Mouse (Mus musculus): ENCODE measurements around the gene Tmem125. TPM values are rescaled to one million over a fixed set of nuclear protein-coding genes. Genes with fewer than 3 reads are reported as not detected.

The Tmem125 gene
- polyA plus RNA-seq (2015; fragmentation: Illumina TruSeq; extraction: RNeasy Lipid Tissue Mini Kit (QIAGEN cat#74804); ENCODE audit: insufficient read depth, low read depth, low replicate concordance) = 5.4 TPM

DNA sequence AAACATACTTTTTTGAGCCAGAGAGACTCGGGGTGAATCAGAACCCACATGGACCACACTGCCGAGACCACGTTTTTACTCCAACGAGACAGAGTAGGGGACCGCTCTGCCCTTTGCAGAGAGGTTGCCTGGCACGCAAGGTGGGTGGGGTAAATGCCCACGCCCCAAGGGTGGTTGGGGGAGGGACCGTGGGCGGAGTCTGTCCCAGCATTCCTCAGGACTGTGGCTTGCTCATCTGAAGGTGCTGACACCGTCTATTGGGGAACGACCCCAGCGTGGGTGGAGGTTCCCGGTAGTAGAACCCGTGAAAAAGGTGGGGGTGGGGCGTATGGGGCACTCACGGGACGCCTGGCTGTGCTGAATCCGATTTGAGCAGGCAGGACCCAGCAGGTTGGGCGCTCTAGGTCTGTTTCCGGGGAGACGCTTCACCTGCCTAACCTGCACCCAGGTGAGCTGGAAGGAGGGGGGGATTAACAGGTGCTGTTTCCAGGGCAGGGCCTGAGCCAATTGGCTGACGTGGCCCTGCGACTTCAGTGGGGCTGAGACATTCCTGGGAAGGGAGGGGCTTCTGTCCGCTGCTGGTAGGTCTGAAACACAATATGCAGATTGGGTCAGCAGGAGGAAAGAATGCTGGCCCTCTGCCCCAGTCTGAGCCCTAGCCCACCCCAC, at the start of gene Tmem125:
Gene Tmem125 (minus strand): TSS at position 453 of the 669 bp plus-strand sequence.

DNA sequence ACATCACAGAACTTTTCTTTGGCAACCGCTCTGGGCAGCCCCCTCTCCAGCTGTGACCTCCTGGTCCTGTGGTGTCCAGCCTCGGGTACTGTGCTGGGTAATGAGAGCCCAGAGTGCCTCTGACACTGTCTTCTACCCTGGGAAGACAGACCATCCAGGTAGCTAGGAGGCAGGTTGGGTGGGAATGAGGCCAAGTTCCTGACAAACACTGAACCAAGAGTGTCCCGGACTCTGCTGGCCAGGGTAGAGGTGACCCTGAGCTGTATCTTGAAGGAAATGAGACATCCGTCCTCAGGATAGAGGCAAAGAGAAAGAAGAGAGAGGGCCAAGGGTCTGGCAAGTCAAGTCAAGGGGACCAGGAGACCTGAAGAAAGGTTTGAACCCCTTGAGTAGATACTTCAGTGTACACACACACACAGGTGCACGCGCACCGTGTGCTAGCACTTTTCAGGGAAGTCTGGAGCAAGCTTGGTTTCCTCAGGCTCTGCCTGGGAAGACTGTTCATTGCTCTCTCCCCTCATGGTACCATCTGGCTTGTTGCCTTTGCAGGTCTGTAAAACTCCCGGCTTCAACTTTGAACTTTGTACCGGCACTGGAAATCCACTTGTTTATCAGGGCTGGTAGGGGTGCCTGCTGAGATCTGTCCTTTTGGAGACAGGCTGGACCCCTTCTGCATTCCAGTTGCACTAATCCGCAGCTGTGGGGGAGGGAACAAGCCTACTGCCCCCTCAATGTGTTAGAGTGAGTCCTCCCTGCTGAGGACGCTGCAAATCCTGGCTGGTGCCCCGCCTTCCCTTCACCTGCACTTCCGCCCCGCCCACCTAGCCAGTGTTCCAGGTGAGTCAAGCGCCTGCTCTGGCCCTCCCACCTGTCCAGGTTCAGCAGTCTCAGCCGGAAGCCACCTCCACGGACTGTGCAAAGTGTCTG, 17.2 kb downstream of the Tmem125 start, which contains the start of gene 2610528J11Rik:
Gene 2610528J11Rik (plus strand): TSS at position 592 of the 927 bp plus-strand sequence.

Other genes starting within 250 kb of the Tmem125 start
- gene Szt2, start 134.8 kb downstream of the Tmem125 start, polyA plus RNA-seq (2015; fragmentation: Illumina TruSeq; extraction: RNeasy Lipid Tissue Mini Kit (QIAGEN cat#74804); ENCODE audit: insufficient read depth, low read depth, low replicate concordance) = 9.0 TPM
- gene Med8, start 134.7 kb downstream of the Tmem125 start, polyA plus RNA-seq (2015; fragmentation: Illumina TruSeq; extraction: RNeasy Lipid Tissue Mini Kit (QIAGEN cat#74804); ENCODE audit: insufficient read depth, low read depth, low replicate concordance) = 19.5 TPM
- 25.4 TPM for gene Elovl1, start 116.0 kb downstream of the Tmem125 start, polyA plus RNA-seq (2015; fragmentation: Illumina TruSeq; extraction: RNeasy Lipid Tissue Mini Kit (QIAGEN cat#74804); ENCODE audit: insufficient read depth, low read depth, low replicate concordance)
- gene Cdc20, start 106.7 kb downstream of the Tmem125 start, polyA plus RNA-seq (2015; fragmentation: Illumina TruSeq; extraction: RNeasy Lipid Tissue Mini Kit (QIAGEN cat#74804); ENCODE audit: insufficient read depth, low read depth, low replicate concordance) = 0.46 TPM
- gene Mpl, start 86.5 kb downstream of the Tmem125 start, polyA plus RNA-seq (2015; fragmentation: Illumina TruSeq; extraction: RNeasy Lipid Tissue Mini Kit (QIAGEN cat#74804); ENCODE audit: insufficient read depth, low read depth, low replicate concordance) = not detected
- gene Tie1, start 54.0 kb downstream of the Tmem125 start, polyA plus RNA-seq (2015; fragmentation: Illumina TruSeq; extraction: RNeasy Lipid Tissue Mini Kit (QIAGEN cat#74804); ENCODE audit: insufficient read depth, low read depth, low replicate concordance) = 24.8 TPM
- gene 2610528J11Rik, start 17.0 kb downstream of the Tmem125 start, polyA plus RNA-seq (2015; fragmentation: Illumina TruSeq; extraction: RNeasy Lipid Tissue Mini Kit (QIAGEN cat#74804); ENCODE audit: insufficient read depth, low read depth, low replicate concordance) = 3.4 TPM
- gene Cfap57, start 76.7 kb upstream of the Tmem125 start, polyA plus RNA-seq (2015; fragmentation: Illumina TruSeq; extraction: RNeasy Lipid Tissue Mini Kit (QIAGEN cat#74804); ENCODE audit: insufficient read depth, low read depth, low replicate concordance) = not detected
- 8.0 TPM for gene Ebna1bp2, start 76.8 kb upstream of the Tmem125 start, polyA plus RNA-seq (2015; fragmentation: Illumina TruSeq; extraction: RNeasy Lipid Tissue Mini Kit (QIAGEN cat#74804); ENCODE audit: insufficient read depth, low read depth, low replicate concordance)
- not detected for gene Olfr62, start 114.9 kb upstream of the Tmem125 start, polyA plus RNA-seq (2015; fragmentation: Illumina TruSeq; extraction: RNeasy Lipid Tissue Mini Kit (QIAGEN cat#74804); ENCODE audit: insufficient read depth, low read depth, low replicate concordance)
- gene Olfr1342, start 148.7 kb upstream of the Tmem125 start, polyA plus RNA-seq (2015; fragmentation: Illumina TruSeq; extraction: RNeasy Lipid Tissue Mini Kit (QIAGEN cat#74804); ENCODE audit: insufficient read depth, low read depth, low replicate concordance) = not detected
- gene Olfr1341, start 159.5 kb upstream of the Tmem125 start, polyA plus RNA-seq (2015; fragmentation: Illumina TruSeq; extraction: RNeasy Lipid Tissue Mini Kit (QIAGEN cat#74804); ENCODE audit: insufficient read depth, low read depth, low replicate concordance) = not detected
- gene Olfr1340, start 176.1 kb upstream of the Tmem125 start, polyA plus RNA-seq (2015; fragmentation: Illumina TruSeq; extraction: RNeasy Lipid Tissue Mini Kit (QIAGEN cat#74804); ENCODE audit: insufficient read depth, low read depth, low replicate concordance) = not detected
- not detected for gene Olfr1339, start 188.1 kb upstream of the Tmem125 start, polyA plus RNA-seq (2015; fragmentation: Illumina TruSeq; extraction: RNeasy Lipid Tissue Mini Kit (QIAGEN cat#74804); ENCODE audit: insufficient read depth, low read depth, low replicate concordance)
- gene Olfr1338, start 214.7 kb upstream of the Tmem125 start, polyA plus RNA-seq (2015; fragmentation: Illumina TruSeq; extraction: RNeasy Lipid Tissue Mini Kit (QIAGEN cat#74804); ENCODE audit: insufficient read depth, low read depth, low replicate concordance) = not detected
- gene Olfr1337, start 238.5 kb upstream of the Tmem125 start, polyA plus RNA-seq (2015; fragmentation: Illumina TruSeq; extraction: RNeasy Lipid Tissue Mini Kit (QIAGEN cat#74804); ENCODE audit: insufficient read depth, low read depth, low replicate concordance) = not detected

All from pancreas, adult 10 weeks (tissue).